Mouse (Mus musculus) bone marrow macrophage, adult 2 months (primary cell): ENCODE measurements around the gene Rps6ka2.

Source experiments
- CTCF ChIP-seq: IDR thresholded peaks from 2 replicates; pipeline ENCODE4 v1.5.1; 2012; ENCODE audit warnings: low read depth, mild to moderate bottlenecking, low read length, moderate library complexity
- POLR2A ChIP-seq: IDR thresholded peaks from 2 replicates; pipeline ENCODE4 v1.6.1; 2012; ENCODE audit warnings: mild to moderate bottlenecking, low read depth, low read length, borderline replicate concordance

- no peak for TF ChIP-seq POLR2A
- no peak for TF ChIP-seq CTCF
These were observed 62.5 kb downstream of the Rps6ka2 start for GRCm38 (mm10) chr17:7232400-7232799.
